Mouse (Mus musculus): ENCODE results near the gene Mup18. TPM values are rescaled to one million over a fixed set of nuclear protein-coding genes. Genes with fewer than 3 reads are reported as not detected.
"Not testable (repeated sequence)": the region's sequence is repeated elsewhere in the genome, so short reads cannot be mapped to it uniquely, and the experiment has no call there.

The Mup18 gene
- not detected in 2 replicates for total RNA-seq (2021)
- long read RNA-seq, experiment 1: 0 reads
- long read RNA-seq, experiment 2: 0 reads

GRCm38 (mm10) chr4:61674036-61674435 lies at the start of gene Mup18:
Gene Mup18, minus strand, starts transcription at chr4:61674136.
- not testable (repeated sequence) for DNase-seq

DNA sequence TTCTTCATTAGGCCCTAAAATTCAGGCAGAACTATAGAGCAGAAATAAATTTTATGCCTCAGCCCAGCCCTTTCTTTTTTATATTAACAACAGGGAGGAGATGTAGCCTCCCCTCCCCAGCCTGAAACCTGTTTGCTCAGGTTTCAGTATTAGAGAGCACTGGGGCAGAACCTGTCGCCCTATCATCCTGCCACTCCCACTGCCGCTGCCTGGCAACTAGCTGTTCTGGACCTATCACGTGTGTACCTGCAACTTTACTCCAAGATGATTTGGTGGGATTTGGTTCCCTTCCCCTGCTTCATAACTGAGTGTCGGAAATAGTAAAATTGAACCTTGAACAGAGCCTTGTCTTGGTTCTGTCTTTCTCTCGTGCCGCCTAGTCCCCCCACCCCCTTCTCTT lies 40.4 kb upstream of the Mup18 start:
- not testable (repeated sequence) for DNase-seq

Other genes with a start within 250 kb of the Mup18 start
- not detected in 2 replicates for gene Mup15, start 234.4 kb downstream of the Mup18 start, total RNA-seq (2021)
- gene Mup16, start 154.6 kb downstream of the Mup18 start, total RNA-seq (2021): not detected in 2 replicates
- not detected in 2 replicates for gene Mup17, start 78.3 kb downstream of the Mup18 start, total RNA-seq (2021)
- not detected in 2 replicates for gene Mup19, start 108.1 kb upstream of the Mup18 start, total RNA-seq (2021)
- gene Mup5, start 161.1 kb upstream of the Mup18 start, total RNA-seq (2021): not detected in 2 replicates